Mouse (Mus musculus) ES-E14 (cell line): ENCODE results near the gene Lrrc61.

Experiments used
- CHD2 ChIP-seq: IDR thresholded peaks from 2 replicates; pipeline ENCODE4 v1.6.1; 2014; ENCODE audit warnings: mild to moderate bottlenecking, low read depth, low read length, inconsistent platforms
- HCFC1 ChIP-seq: IDR thresholded peaks from 2 replicates; pipeline ENCODE4 v1.6.1; 2012; ENCODE audit warnings: low read length, inconsistent platforms, borderline replicate concordance; ENCODE audit not compliant: insufficient read depth
- MAFK ChIP-seq: IDR thresholded peaks from 2 replicates; pipeline ENCODE4 v1.6.1; 2014; ENCODE audit warnings: mild to moderate bottlenecking, low read depth, low read length, inconsistent platforms; ENCODE audit not compliant: insufficient read depth
- ZC3H11A ChIP-seq: IDR thresholded peaks from 2 replicates; pipeline ENCODE4 v1.6.1; 2012; ENCODE audit warnings: low read depth, mild to moderate bottlenecking, inconsistent platforms, low read length, borderline replicate concordance
- ZNF384 ChIP-seq: IDR thresholded peaks from 2 replicates; pipeline ENCODE4 v1.6.1; 2012; ENCODE audit warnings: low read depth, low read length, inconsistent platforms

DNA sequence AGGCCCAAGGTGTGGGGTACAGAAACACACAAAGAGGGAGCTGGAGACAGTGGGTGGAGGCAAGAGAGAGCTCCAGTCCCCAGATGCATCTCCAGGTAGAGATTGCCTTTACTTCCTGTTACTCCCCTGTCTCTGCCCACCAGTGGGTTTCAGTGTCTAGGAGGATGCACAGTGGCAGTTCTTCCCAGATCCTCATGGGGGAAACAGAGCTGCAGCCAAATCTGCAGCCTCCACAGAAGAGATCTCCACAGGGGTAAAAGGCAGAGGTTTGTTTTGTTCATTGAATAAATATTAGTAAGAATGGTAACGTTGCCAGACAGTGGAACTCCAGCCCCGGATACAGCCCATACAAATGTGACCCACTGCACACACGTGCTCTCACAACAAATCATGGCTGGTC, 56.1 kb downstream of the Lrrc61 start:
- TF ChIP-seq ZNF384 (no peak), ZC3H11A (no peak), CHD2 (no peak), MAFK (no peak), HCFC1 (no peak)
